Mouse (Mus musculus): Measurements from ENCODE around the gene Itga6. TPM values are rescaled to one million over a fixed set of nuclear protein-coding genes. Genes with fewer than 3 reads are reported as not detected.

Gene Itga6
- total and polyA plus RNA-seq, 3 experiments = 0.38 to 2.6 (median 1.1) TPM

- no peak for TF ChIP-seq POLR2AphosphoS5 (IDR thresholded peaks at IDR 0.05; ENCODE audit: insufficient replicate concordance, low read depth, low read length)
- TF ChIP-seq CTCF (IDR thresholded peaks at IDR 0.05; ENCODE audit: low read depth, low read length) = no peak
- no peak for TF ChIP-seq GATA1 (IDR thresholded peaks at IDR 0.05; ENCODE audit: borderline replicate concordance, low read length)
- TF ChIP-seq TAL1 (conservative IDR thresholded peaks at IDR 0.05; ENCODE audit: low read depth, low read length) = no peak
- no peak for TF ChIP-seq GATA2 (IDR thresholded peaks at IDR 0.05; ENCODE audit: borderline replicate concordance, low read depth, low read length)
- no peak for ATAC-seq (ENCODE audit: extremely low read depth, insufficient number of reproducible peaks, low FRiP score, poor library complexity, severe bottlenecking)
- no peaks in the 10 kb centered on the region for H3K9me3 ChIP-seq (replicated peaks)
- H3K4me1 ChIP-seq (ENCODE audit: insufficient read depth, low read depth, low read length) = no peaks in the 10 kb centered on the region
- H3K36me3 ChIP-seq (replicated peaks) = no peaks in the 10 kb centered on the region
- DNase-seq (ENCODE audit: low spot score) = no peak
- H3K4me3 ChIP-seq (ENCODE audit: low read depth, low read length) = no peak overlapping the region
- H3K27me3 ChIP-seq (ENCODE audit: insufficient read depth, low read length) = peaks cover 5% of the 10 kb centered on the region; the same call in 1 of the 2 replicates
Measured at GRCm38 (mm10) chr2:71742557-71742956, 2.9 kb upstream of the Itga6 start.

DNA sequence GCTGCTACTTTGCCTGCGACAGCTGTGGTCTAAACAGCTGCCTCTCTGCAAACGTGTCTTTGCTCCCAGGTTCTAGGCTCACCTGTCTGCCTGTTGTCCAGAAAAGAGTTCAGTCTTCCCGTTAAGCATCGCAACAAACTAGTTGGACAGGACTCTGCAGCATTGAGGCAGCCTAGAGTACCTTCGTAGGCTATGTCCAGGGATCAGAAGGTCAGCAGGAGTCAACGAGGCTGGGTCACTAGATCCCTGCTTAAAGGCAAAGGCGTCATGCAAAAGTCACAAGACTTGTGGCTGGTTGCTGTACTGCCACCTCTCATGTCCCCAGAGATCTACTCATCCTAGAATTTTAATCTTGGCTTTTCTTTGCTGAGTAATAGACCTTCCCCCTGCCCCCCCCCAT, 2.0 kb upstream of the Itga6 start:
- H3K9me3 ChIP-seq (replicated peaks) = no peaks in the 10 kb centered on the region
- ATAC-seq (ENCODE audit: extremely low read depth, insufficient number of reproducible peaks, low FRiP score, poor library complexity, severe bottlenecking) (no peak), DNase-seq (ENCODE audit: low spot score) (no peak)
- no peaks in the 10 kb centered on the region for H3K36me3 ChIP-seq (replicated peaks)
- peaks cover 5% of the 10 kb centered on the region; the same call in 1 of the 2 replicates for H3K27me3 ChIP-seq (ENCODE audit: insufficient read depth, low read length)
- no peak overlapping the region for H3K4me3 ChIP-seq (ENCODE audit: low read depth, low read length)
- TF ChIP-seq CTCF (IDR thresholded peaks at IDR 0.05; ENCODE audit: low read depth, low read length) = no peak
- no peak for TF ChIP-seq GATA2 (IDR thresholded peaks at IDR 0.05; ENCODE audit: borderline replicate concordance, low read depth, low read length)
- TF ChIP-seq TAL1 (conservative IDR thresholded peaks at IDR 0.05; ENCODE audit: low read depth, low read length) = no peak
- no peak for TF ChIP-seq GATA1 (IDR thresholded peaks at IDR 0.05; ENCODE audit: borderline replicate concordance, low read length)
- TF ChIP-seq POLR2AphosphoS5 (IDR thresholded peaks at IDR 0.05; ENCODE audit: insufficient replicate concordance, low read depth, low read length) = no peak
- no peaks in the 10 kb centered on the region for H3K4me1 ChIP-seq (ENCODE audit: insufficient read depth, low read depth, low read length)

DNA sequence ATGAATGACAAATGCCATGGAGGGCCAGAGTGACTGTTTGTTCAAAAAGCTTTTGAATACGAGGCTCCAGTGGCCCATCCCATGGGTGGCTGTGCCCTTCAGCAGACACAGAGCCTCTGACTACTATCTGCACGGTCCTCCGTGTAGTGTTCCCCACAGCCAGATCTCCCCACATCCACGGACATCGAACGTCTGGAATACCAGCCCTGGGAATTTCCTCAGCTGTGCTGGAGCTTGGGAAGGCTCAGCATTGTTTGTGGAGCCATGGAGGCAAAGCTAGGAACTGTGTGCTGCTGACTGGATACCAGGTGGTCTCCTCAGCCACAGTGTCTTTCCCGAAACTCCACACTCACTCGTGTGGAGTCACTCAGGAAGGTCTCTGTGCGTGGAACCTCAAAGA, 1.1 kb upstream of the Itga6 start:
- peaks cover 5% of the 10 kb centered on the region; the same call in 1 of the 2 replicates for H3K27me3 ChIP-seq (ENCODE audit: insufficient read depth, low read length)
- no peaks in the 10 kb centered on the region for H3K36me3 ChIP-seq (replicated peaks)
- no peaks in the 10 kb centered on the region for H3K4me1 ChIP-seq (ENCODE audit: insufficient read depth, low read depth, low read length)
- TF ChIP-seq POLR2AphosphoS5 (IDR thresholded peaks at IDR 0.05; ENCODE audit: insufficient replicate concordance, low read depth, low read length) = no peak
- TF ChIP-seq TAL1 (conservative IDR thresholded peaks at IDR 0.05; ENCODE audit: low read depth, low read length) = no peak
- TF ChIP-seq CTCF (IDR thresholded peaks at IDR 0.05; ENCODE audit: low read depth, low read length) = no peak
- no peak for TF ChIP-seq GATA1 (IDR thresholded peaks at IDR 0.05; ENCODE audit: borderline replicate concordance, low read length)
- no peak for TF ChIP-seq GATA2 (IDR thresholded peaks at IDR 0.05; ENCODE audit: borderline replicate concordance, low read depth, low read length)
- H3K9me3 ChIP-seq (replicated peaks) = no peaks in the 10 kb centered on the region
- no peak overlapping the region for H3K4me3 ChIP-seq (ENCODE audit: low read depth, low read length)
- ATAC-seq (ENCODE audit: extremely low read depth, insufficient number of reproducible peaks, low FRiP score, poor library complexity, severe bottlenecking) (no peak), DNase-seq (ENCODE audit: low spot score) (no peak)

- TF ChIP-seq TAL1 (conservative IDR thresholded peaks at IDR 0.05; ENCODE audit: low read depth, low read length) (no peak), GATA2 (IDR thresholded peaks at IDR 0.05; ENCODE audit: borderline replicate concordance, low read depth, low read length) (no peak), GATA1 (IDR thresholded peaks at IDR 0.05; ENCODE audit: borderline replicate concordance, low read length) (no peak), CTCF (IDR thresholded peaks at IDR 0.05; ENCODE audit: low read depth, low read length) (no peak), POLR2AphosphoS5 (IDR thresholded peaks at IDR 0.05; ENCODE audit: insufficient replicate concordance, low read depth, low read length) (no peak)
- Histone ChIP-seq H3K4me3 (ENCODE audit: low read depth, low read length) (no peak overlapping the region), H3K36me3 (replicated peaks) (no peaks in the 10 kb centered on the region), H3K9me3 (replicated peaks) (no peaks in the 10 kb centered on the region), H3K4me1 (ENCODE audit: insufficient read depth, low read depth, low read length) (no peaks in the 10 kb centered on the region), H3K27me3 (ENCODE audit: insufficient read depth, low read length) (peaks cover 5% of the 10 kb centered on the region; the same call in 1 of the 2 replicates)
- DNase-seq (ENCODE audit: low spot score) (no peak), ATAC-seq (ENCODE audit: extremely low read depth, insufficient number of reproducible peaks, low FRiP score, poor library complexity, severe bottlenecking) (no peak)
Measured at GRCm38 (mm10) chr2:71744861-71745507, 432 bp upstream of the Itga6 start.

GRCm38 (mm10) chr2:71748451-71748850, 3.0 kb downstream of the Itga6 start:
- Histone ChIP-seq H3K36me3 (replicated peaks) (no peaks in the 10 kb centered on the region), H3K4me3 (ENCODE audit: low read depth, low read length) (no peak overlapping the region), H3K9me3 (replicated peaks) (no peaks in the 10 kb centered on the region), H3K4me1 (ENCODE audit: insufficient read depth, low read depth, low read length) (no peaks in the 10 kb centered on the region; the same call in 1 of the 2 replicates), H3K27me3 (ENCODE audit: insufficient read depth, low read length) (peaks cover under 1% of the 10 kb centered on the region; the same call in 1 of the 2 replicates)
- ATAC-seq (ENCODE audit: extremely low read depth, insufficient number of reproducible peaks, low FRiP score, poor library complexity, severe bottlenecking) = no peak
- no peak for DNase-seq (ENCODE audit: low spot score)
- no peak for TF ChIP-seq POLR2AphosphoS5 (IDR thresholded peaks at IDR 0.05; ENCODE audit: insufficient replicate concordance, low read depth, low read length)
- no peak for TF ChIP-seq GATA2 (IDR thresholded peaks at IDR 0.05; ENCODE audit: borderline replicate concordance, low read depth, low read length)
- no peak for TF ChIP-seq TAL1 (conservative IDR thresholded peaks at IDR 0.05; ENCODE audit: low read depth, low read length)
- TF ChIP-seq GATA1 (IDR thresholded peaks at IDR 0.05; ENCODE audit: borderline replicate concordance, low read length) = no peak
- TF ChIP-seq CTCF (IDR thresholded peaks at IDR 0.05; ENCODE audit: low read depth, low read length) = no peak

DNA sequence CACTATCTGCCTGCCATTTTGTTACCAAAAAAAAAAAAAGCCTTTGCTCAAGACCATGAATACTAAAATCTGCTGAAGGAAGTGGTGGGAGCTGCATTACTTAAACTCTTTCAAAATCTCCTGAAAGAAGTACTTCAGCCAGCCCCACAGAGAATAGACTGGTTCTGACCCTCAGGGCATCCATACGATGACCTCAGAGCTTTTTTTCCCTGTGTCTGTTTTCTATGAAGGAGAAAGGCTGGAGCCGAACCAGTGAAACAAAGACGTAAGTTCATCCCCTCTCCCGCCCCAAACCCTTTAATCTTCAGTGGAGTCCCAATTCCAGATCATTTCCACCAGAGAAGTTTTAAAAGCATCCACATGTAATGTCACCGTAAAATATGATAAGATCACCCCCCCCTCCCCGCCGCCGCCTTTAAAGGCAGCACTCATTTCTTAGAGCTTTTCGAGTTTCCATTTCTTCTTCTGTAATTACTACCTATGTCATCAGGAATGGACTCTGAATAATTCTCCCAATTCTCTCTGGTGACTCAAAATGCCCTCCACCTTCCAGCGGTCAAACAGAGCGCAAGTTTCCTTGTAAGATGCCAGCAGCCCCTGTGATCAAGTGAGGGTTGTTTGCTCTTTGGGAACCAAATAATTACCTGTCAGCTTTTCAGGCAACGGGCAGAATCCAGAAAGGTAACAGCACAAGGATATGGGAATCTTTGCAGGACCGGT, 4.1 kb downstream of the Itga6 start:
- no peaks in the 10 kb centered on the region; the same call in 1 of the 2 replicates for H3K4me1 ChIP-seq (ENCODE audit: insufficient read depth, low read depth, low read length)
- no peak for ATAC-seq (ENCODE audit: extremely low read depth, insufficient number of reproducible peaks, low FRiP score, poor library complexity, severe bottlenecking)
- DNase-seq (ENCODE audit: low spot score) = no peak
- TF ChIP-seq GATA2 (IDR thresholded peaks at IDR 0.05; ENCODE audit: borderline replicate concordance, low read depth, low read length) (no peak), GATA1 (IDR thresholded peaks at IDR 0.05; ENCODE audit: borderline replicate concordance, low read length) (no peak), TAL1 (conservative IDR thresholded peaks at IDR 0.05; ENCODE audit: low read depth, low read length) (no peak), CTCF (IDR thresholded peaks at IDR 0.05; ENCODE audit: low read depth, low read length) (no peak), POLR2AphosphoS5 (IDR thresholded peaks at IDR 0.05; ENCODE audit: insufficient replicate concordance, low read depth, low read length) (no peak)
- no peaks in the 10 kb centered on the region for H3K36me3 ChIP-seq (replicated peaks)
- no peak overlapping the region for H3K4me3 ChIP-seq (ENCODE audit: low read depth, low read length)
- no peaks in the 10 kb centered on the region for H3K9me3 ChIP-seq (replicated peaks)
- no peaks in the 10 kb centered on the region; the same call in 1 of the 2 replicates for H3K27me3 ChIP-seq (ENCODE audit: insufficient read depth, low read length)
